Mouse (Mus musculus) E14TG2a.4 (cell line): ENCODE measurements around the gene Wdr82.

ENCODE experiments used
- CTCF ChIP-seq: conservative IDR thresholded peaks from 2 replicates; pipeline ENCODE4 v1.5.1; 2014; ENCODE audit warnings: low read length
- NANOG ChIP-seq: IDR thresholded peaks from 2 replicates; pipeline ENCODE4 v1.6.1; 2014; ENCODE audit warnings: borderline replicate concordance, low read length, mixed read lengths
- POU5F1 ChIP-seq: IDR thresholded peaks from 2 replicates; pipeline ENCODE4 v1.6.1; 2014; ENCODE audit warnings: low read length, borderline replicate concordance

DNA sequence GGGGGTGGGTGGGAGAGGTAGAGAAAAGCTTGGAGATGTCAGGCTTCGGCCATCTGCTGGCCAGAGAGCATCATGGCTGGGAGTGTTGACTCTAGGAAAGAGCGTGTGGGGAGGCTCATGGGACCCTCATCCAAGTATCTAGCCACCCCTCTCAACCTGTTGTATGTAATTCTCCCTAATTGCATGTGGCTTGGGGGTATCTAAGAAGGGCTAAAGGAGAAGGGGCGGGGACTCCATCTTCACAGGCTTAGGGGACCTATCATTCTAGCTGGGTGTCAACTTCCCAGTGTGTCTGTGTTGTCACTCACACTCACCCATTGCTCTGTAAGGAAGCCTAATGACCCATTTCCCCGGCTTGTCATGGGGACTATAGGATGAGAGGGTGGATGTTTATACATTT is 61.1 kb downstream of the Wdr82 start:
- TF ChIP-seq CTCF (no peak), POU5F1 (no peak), NANOG (no peak)
